Mouse (Mus musculus): ENCODE measurements around the gene Fbf1.

- peak; percentile 39 for TF ChIP-seq CTCF (IDR thresholded peaks at IDR 0.05)
- TF ChIP-seq POLR2A (IDR thresholded peaks at IDR 0.05; ENCODE audit: insufficient read depth, low read depth, low read length) = no peak
These were observed 56.3 kb downstream of the Fbf1 start for GRCm38 (mm10) chr11:116111611-116112203.

Measured in heart, adult 2 months (tissue).